Mouse (Mus musculus): ENCODE results near the gene Sun2. TPM values are rescaled to one million over a fixed set of nuclear protein-coding genes. Genes with fewer than 3 reads are reported as not detected.

The Sun2 gene
- polyA plus RNA-seq, 1 experiment from 2014 or later, result 10.2 TPM

GRCm38 (mm10) chr15:79688268-79688956, 53.9 kb downstream of the Sun2 start:
- peak overlapping the region; percentile 48 for H3K4me2 ChIP-seq (ENCODE audit: low read depth)
- 5% methylated on average over 8 of the region's 8 CpGs for WGBS

GRCm38 (mm10) chr15:79687646-79688267, 54.6 kb downstream of the Sun2 start, which contains the start of gene Josd1:
Gene Josd1 (minus strand): TSS chr15:79687919.
- Histone ChIP-seq H3K27me3 (ENCODE audit: control insufficient read depth, insufficient read depth, low read length) (no peaks in the 10 kb centered on the region), H3K9ac (ENCODE audit: low read length) (peak within 1 kb of the TSS; percentile 89), H3K4me2 (ENCODE audit: low read depth) (peak within 1 kb of the TSS; percentile 48), H3K9me3 (ENCODE audit: control insufficient read depth, low read length) (no peaks in the 10 kb centered on the region), H3K27ac (ENCODE audit: low read depth, low read length) (peak within 1 kb of the TSS; percentile 89), H3K36me3 (ENCODE audit: control insufficient read depth, insufficient read depth, low read length) (no peaks in the 10 kb centered on the region), H3K4me3 (ENCODE audit: low read depth, low read length) (peak within 1 kb of the TSS; percentile 85), H3K4me1 (ENCODE audit: control insufficient read depth, insufficient read depth, low read length) (peaks cover 32% of the 10 kb centered on the region)
- ATAC-seq (ENCODE audit: insufficient read depth, low FRiP score, low TSS enrichment), result peak; percentile 49; the same call in 1 of the 2 replicates
- peak; percentile 92 for DNase-seq (ENCODE audit: low spot score)
- WGBS, result under 1% methylated on average over 70 of the region's 72 CpGs

More at GRCm38 (mm10) chr15:79688268-79688956, 53.9 kb downstream of the Sun2 start:
- DNase-seq (ENCODE audit: low spot score), result no peak
- Histone ChIP-seq H3K27ac (ENCODE audit: low read depth, low read length) (peak overlapping the region; percentile 89), H3K9ac (ENCODE audit: low read length) (peak overlapping the region; percentile 89; the same call in 1 of the 2 replicates), H3K36me3 (ENCODE audit: control insufficient read depth, insufficient read depth, low read length) (no peaks in the 10 kb centered on the region), H3K4me3 (ENCODE audit: low read depth, low read length) (peak overlapping the region; percentile 85), H3K9me3 (ENCODE audit: control insufficient read depth, low read length) (no peaks in the 10 kb centered on the region), H3K27me3 (ENCODE audit: control insufficient read depth, insufficient read depth, low read length) (no peaks in the 10 kb centered on the region), H3K4me1 (ENCODE audit: control insufficient read depth, insufficient read depth, low read length) (peaks cover 32% of the 10 kb centered on the region)
- ATAC-seq (ENCODE audit: insufficient read depth, low FRiP score, low TSS enrichment), result no peak

GRCm38 (mm10) chr15:79687175-79687574, 55.2 kb downstream of the Sun2 start:
- 0% methylated on average over 33 of the region's 33 CpGs for WGBS
- Histone ChIP-seq H3K27ac (ENCODE audit: low read depth, low read length) (peak overlapping the region; percentile 89), H3K4me2 (ENCODE audit: low read depth) (peak overlapping the region; percentile 48), H3K4me1 (ENCODE audit: control insufficient read depth, insufficient read depth, low read length) (peaks cover 32% of the 10 kb centered on the region), H3K9me3 (ENCODE audit: control insufficient read depth, low read length) (no peaks in the 10 kb centered on the region), H3K4me3 (ENCODE audit: low read depth, low read length) (peak overlapping the region; percentile 85), H3K36me3 (ENCODE audit: control insufficient read depth, insufficient read depth, low read length) (no peaks in the 10 kb centered on the region), H3K27me3 (ENCODE audit: control insufficient read depth, insufficient read depth, low read length) (no peaks in the 10 kb centered on the region), H3K9ac (ENCODE audit: low read length) (peak overlapping the region; percentile 89)
- DNase-seq (ENCODE audit: low spot score) (no peak), ATAC-seq (ENCODE audit: insufficient read depth, low FRiP score, low TSS enrichment) (no peak)

GRCm38 (mm10) chr15:79686046-79686869, 56.1 kb downstream of the Sun2 start:
- Histone ChIP-seq H3K27me3 (ENCODE audit: control insufficient read depth, insufficient read depth, low read length) (no peaks in the 10 kb centered on the region), H3K9ac (ENCODE audit: low read length) (peak overlapping the region; percentile 48), H3K4me3 (ENCODE audit: low read depth, low read length) (peak overlapping the region; percentile 85), H3K9me3 (ENCODE audit: control insufficient read depth, low read length) (no peaks in the 10 kb centered on the region), H3K36me3 (ENCODE audit: control insufficient read depth, insufficient read depth, low read length) (no peaks in the 10 kb centered on the region), H3K4me2 (ENCODE audit: low read depth) (peak overlapping the region; percentile 48), H3K4me1 (ENCODE audit: control insufficient read depth, insufficient read depth, low read length) (peaks cover 26% of the 10 kb centered on the region), H3K27ac (ENCODE audit: low read depth, low read length) (no peak overlapping the region)
- DNase-seq (ENCODE audit: low spot score), result no peak
- ATAC-seq (ENCODE audit: insufficient read depth, low FRiP score, low TSS enrichment), result no peak
- 20% methylated on average over 15 of the region's 15 CpGs for WGBS

- Histone ChIP-seq H3K27me3 (ENCODE audit: control insufficient read depth, insufficient read depth, low read length) (no peaks in the 10 kb centered on the region), H3K4me2 (ENCODE audit: low read depth) (peak overlapping the region; percentile 48), H3K9ac (ENCODE audit: low read length) (peak overlapping the region; percentile 5), H3K27ac (ENCODE audit: low read depth, low read length) (no peak overlapping the region), H3K9me3 (ENCODE audit: control insufficient read depth, low read length) (no peaks in the 10 kb centered on the region), H3K4me1 (ENCODE audit: control insufficient read depth, insufficient read depth, low read length) (peaks cover 26% of the 10 kb centered on the region), H3K4me3 (ENCODE audit: low read depth, low read length) (peak overlapping the region; percentile 16; the same call in 1 of the 2 replicates), H3K36me3 (ENCODE audit: control insufficient read depth, insufficient read depth, low read length) (no peaks in the 10 kb centered on the region)
- 41% methylated on average over 6 of the region's 6 CpGs for WGBS
- DNase-seq (ENCODE audit: low spot score), result no peak
- ATAC-seq (ENCODE audit: insufficient read depth, low FRiP score, low TSS enrichment), result no peak
Observed at GRCm38 (mm10) chr15:79685141-79685641, 57.1 kb downstream of the Sun2 start.

GRCm38 (mm10) chr15:79684616-79685015, 57.7 kb downstream of the Sun2 start:
- H3K36me3 ChIP-seq (ENCODE audit: control insufficient read depth, insufficient read depth, low read length), result no peaks in the 10 kb centered on the region
- no peaks in the 10 kb centered on the region for H3K27me3 ChIP-seq (ENCODE audit: control insufficient read depth, insufficient read depth, low read length)
- peak overlapping the region; percentile 5 for H3K9ac ChIP-seq (ENCODE audit: low read length)
- no peak overlapping the region for H3K4me3 ChIP-seq (ENCODE audit: low read depth, low read length)
- H3K4me1 ChIP-seq (ENCODE audit: control insufficient read depth, insufficient read depth, low read length), result peaks cover 26% of the 10 kb centered on the region
- ATAC-seq (ENCODE audit: insufficient read depth, low FRiP score, low TSS enrichment) (no peak), DNase-seq (ENCODE audit: low spot score) (no peak)
- H3K27ac ChIP-seq (ENCODE audit: low read depth, low read length), result no peak overlapping the region
- peak overlapping the region; percentile 48 for H3K4me2 ChIP-seq (ENCODE audit: low read depth)
- WGBS, result 89% methylated on average over 6 of the region's 6 CpGs
- H3K9me3 ChIP-seq (ENCODE audit: control insufficient read depth, low read length), result no peaks in the 10 kb centered on the region

GRCm38 (mm10) chr15:79683707-79684465, 58.5 kb downstream of the Sun2 start:
- H3K4me1 ChIP-seq (ENCODE audit: control insufficient read depth, insufficient read depth, low read length), result peaks cover 26% of the 10 kb centered on the region
- no peak for DNase-seq (ENCODE audit: low spot score)
- 85% methylated on average over 19 of the region's 19 CpGs for WGBS

GRCm38 (mm10) chr15:79683146-79683545, 59.2 kb downstream of the Sun2 start:
- Histone ChIP-seq H3K4me2 (ENCODE audit: low read depth) (no peak overlapping the region), H3K36me3 (ENCODE audit: control insufficient read depth, insufficient read depth, low read length) (no peaks in the 10 kb centered on the region), H3K27ac (ENCODE audit: low read depth, low read length) (no peak overlapping the region), H3K9ac (ENCODE audit: low read length) (peak overlapping the region; percentile 6; the same call in 1 of the 2 replicates), H3K9me3 (ENCODE audit: control insufficient read depth, low read length) (no peaks in the 10 kb centered on the region), H3K4me1 (ENCODE audit: control insufficient read depth, insufficient read depth, low read length) (peaks cover 26% of the 10 kb centered on the region), H3K4me3 (ENCODE audit: low read depth, low read length) (no peak overlapping the region), H3K27me3 (ENCODE audit: control insufficient read depth, insufficient read depth, low read length) (no peaks in the 10 kb centered on the region)
- DNase-seq (ENCODE audit: low spot score), result no peak
- WGBS, result 87% methylated on average over 6 of the region's 6 CpGs
- ATAC-seq (ENCODE audit: insufficient read depth, low FRiP score, low TSS enrichment), result no peak

More at GRCm38 (mm10) chr15:79683707-79684465, 58.5 kb downstream of the Sun2 start:
- Histone ChIP-seq H3K36me3 (ENCODE audit: control insufficient read depth, insufficient read depth, low read length) (no peaks in the 10 kb centered on the region), H3K4me2 (ENCODE audit: low read depth) (peak overlapping the region; percentile 20; the same call in 1 of the 2 replicates), H3K27ac (ENCODE audit: low read depth, low read length) (no peak overlapping the region), H3K9ac (ENCODE audit: low read length) (no peak overlapping the region; the same call in 1 of the 2 replicates), H3K9me3 (ENCODE audit: control insufficient read depth, low read length) (no peaks in the 10 kb centered on the region), H3K4me3 (ENCODE audit: low read depth, low read length) (peak overlapping the region; percentile 4; the same call in 1 of the 2 replicates), H3K27me3 (ENCODE audit: control insufficient read depth, insufficient read depth, low read length) (no peaks in the 10 kb centered on the region)
- no peak for ATAC-seq (ENCODE audit: insufficient read depth, low FRiP score, low TSS enrichment)

Measured in neural tube, embryonic 11.5 days (tissue).